Mouse (Mus musculus): ENCODE results near the gene Zdhhc5. TPM values are rescaled to one million over a fixed set of nuclear protein-coding genes. Genes with fewer than 3 reads are reported as not detected.
"Not testable (repeated sequence)": the region's sequence is repeated elsewhere in the genome, so short reads cannot be mapped to it uniquely, and the experiment has no call there.

Zdhhc5 gene
- total RNA-seq, 1 experiment: 39.0 TPM

DNA sequence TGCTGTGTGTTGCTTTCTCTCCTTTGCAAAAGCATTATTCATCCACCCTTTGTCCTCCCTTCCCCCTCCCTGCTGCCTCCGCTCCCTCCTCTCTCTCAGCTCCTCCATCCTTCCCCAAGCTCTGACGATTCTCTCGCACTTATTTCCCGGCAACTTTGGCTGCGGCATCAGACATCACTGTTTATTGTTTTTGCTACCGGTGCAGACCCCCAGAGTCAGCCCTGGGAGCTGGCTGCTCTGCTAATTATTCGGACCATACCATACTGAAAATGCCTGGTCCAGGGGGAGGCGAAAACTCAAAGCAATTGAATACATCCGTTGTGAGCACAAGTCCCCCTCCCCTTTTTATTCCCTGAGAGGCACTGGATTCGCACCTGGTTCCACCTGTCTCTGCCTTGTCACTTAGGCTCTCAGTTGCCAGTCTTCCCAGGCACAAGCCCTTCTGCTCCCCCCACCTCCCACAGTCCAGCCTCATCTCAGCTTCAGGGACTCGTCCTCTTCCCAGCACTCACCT is 19.4 kb upstream of the Zdhhc5 start:
- Histone ChIP-seq H3K9ac (ENCODE audit: insufficient read depth, low read depth, low read length, poor library complexity, severe bottlenecking) (peak overlapping the region; percentile 47; the same call in 1 of the 2 replicates), H3K27ac (ENCODE audit: insufficient read depth, low read depth, low read length, poor library complexity, severe bottlenecking) (no peak overlapping the region), H3K4me3 (ENCODE audit: insufficient read depth in 1 of 2, low read depth in 1 of 2, low read length in 2 of 2, poor library complexity in 1 of 2, severe bottlenecking in 1 of 2) (peak overlapping the region; percentile 47 to 61), H3K4me1 (ENCODE audit: control insufficient read depth in 2 of 2, insufficient read depth in 2 of 2, low read length in 2 of 2, poor library complexity in 1 of 2) (peaks cover 4 to 29% of the 10 kb centered on the region in 2 experiments; a peak in 3 of 4 replicates), H3K36me3 (ENCODE audit: control insufficient read depth, insufficient read depth, low read length, poor library complexity, severe bottlenecking) (no peaks in the 10 kb centered on the region), H3K9me3 (ENCODE audit: control insufficient read depth, insufficient read depth, low read depth, low read length) (no peaks in the 10 kb centered on the region)
- TF ChIP-seq ZC3H11A (IDR thresholded peaks at IDR 0.05; ENCODE audit: borderline replicate concordance, low read depth, low read length) (no peak), CHD2 (IDR thresholded peaks at IDR 0.05; ENCODE audit: low read depth, low read length) (no peak), MAFK (IDR thresholded peaks at IDR 0.05; ENCODE audit: insufficient read depth, low read depth, low read length) (no peak), HCFC1 (IDR thresholded peaks at IDR 0.05; ENCODE audit: borderline replicate concordance, insufficient read depth, low read length) (no peak), ZNF384 (IDR thresholded peaks at IDR 0.05; ENCODE audit: low read depth, low read length) (no peak)
- in situ Hi-C loops (cut with MboI; ENCODE audit: low sequenced_read_pairs in 2 of 2, unreplicated experiment in 2 of 2): no loop called here
- no peak for DNase-seq (ENCODE audit: low read depth, low spot score)

DNA sequence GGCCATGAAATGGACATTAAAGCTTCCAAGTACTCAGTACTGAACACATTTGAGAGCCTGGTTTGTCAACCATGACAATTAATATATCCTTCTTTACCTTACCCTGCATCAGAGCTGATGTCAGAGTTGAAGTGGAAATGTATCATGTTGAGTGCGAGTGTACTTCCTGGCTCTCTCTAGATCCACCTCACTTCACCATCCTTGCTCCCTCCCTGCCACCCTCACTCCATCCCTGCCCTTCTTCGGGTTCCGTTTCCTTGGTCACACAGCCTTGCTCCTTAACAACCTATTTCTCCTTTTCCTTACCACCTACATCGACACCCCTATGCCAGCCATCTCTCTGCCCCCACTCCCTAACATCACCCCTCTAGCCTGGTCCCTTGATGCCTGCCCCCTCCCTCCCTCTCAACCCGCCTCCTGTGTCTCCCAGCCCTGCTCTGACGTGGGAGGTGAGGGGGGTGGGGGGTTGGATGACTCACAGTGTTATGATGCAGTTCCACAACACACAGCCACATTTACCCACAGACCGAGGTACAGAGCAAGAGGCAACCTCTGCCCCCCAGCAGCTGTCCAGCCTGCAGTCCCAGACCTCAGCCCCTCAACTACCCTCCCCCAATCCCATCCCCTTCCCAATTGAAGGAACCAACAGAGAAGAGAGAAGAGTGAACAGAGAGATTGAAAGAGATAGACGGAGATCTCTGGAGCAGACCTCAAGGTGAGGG is 18.8 kb upstream of the Zdhhc5 start, which contains the start of gene Ypel4:
TSS of gene Ypel4 (plus strand) at position 480 of the 722 bp plus-strand sequence.
- no peak within 1 kb of the TSS; the same call in 1 of the 2 replicates for H3K27ac ChIP-seq (ENCODE audit: insufficient read depth, low read depth, low read length, poor library complexity, severe bottlenecking)
- no peak for DNase-seq (ENCODE audit: low read depth, low spot score)
- peak within 1 kb of the TSS; percentile 47 to 61 for H3K4me3 ChIP-seq (ENCODE audit: insufficient read depth in 1 of 2, low read depth in 1 of 2, low read length in 2 of 2, poor library complexity in 1 of 2, severe bottlenecking in 1 of 2)
- TF ChIP-seq CHD2 (IDR thresholded peaks at IDR 0.05; ENCODE audit: low read depth, low read length) (no peak), ZNF384 (IDR thresholded peaks at IDR 0.05; ENCODE audit: low read depth, low read length) (no peak), ZC3H11A (IDR thresholded peaks at IDR 0.05; ENCODE audit: borderline replicate concordance, low read depth, low read length) (no peak), MAFK (IDR thresholded peaks at IDR 0.05; ENCODE audit: insufficient read depth, low read depth, low read length) (no peak), HCFC1 (IDR thresholded peaks at IDR 0.05; ENCODE audit: borderline replicate concordance, insufficient read depth, low read length) (no peak)
- peak within 1 kb of the TSS; percentile 47; the same call in 1 of the 2 replicates for H3K9ac ChIP-seq (ENCODE audit: insufficient read depth, low read depth, low read length, poor library complexity, severe bottlenecking)
- H3K9me3 ChIP-seq (ENCODE audit: control insufficient read depth, insufficient read depth, low read depth, low read length): no peaks in the 10 kb centered on the region
- no peaks in the 10 kb centered on the region for H3K36me3 ChIP-seq (ENCODE audit: control insufficient read depth, insufficient read depth, low read length, poor library complexity, severe bottlenecking)
- H3K4me1 ChIP-seq (ENCODE audit: control insufficient read depth in 2 of 2, insufficient read depth in 2 of 2, low read length in 2 of 2, poor library complexity in 1 of 2): peaks cover 1 to 29% of the 10 kb centered on the region in 2 experiments; a peak in 3 of 4 replicates
- in situ Hi-C loops (cut with MboI; ENCODE audit: low sequenced_read_pairs in 2 of 2, unreplicated experiment in 2 of 2): no loop called here

DNA sequence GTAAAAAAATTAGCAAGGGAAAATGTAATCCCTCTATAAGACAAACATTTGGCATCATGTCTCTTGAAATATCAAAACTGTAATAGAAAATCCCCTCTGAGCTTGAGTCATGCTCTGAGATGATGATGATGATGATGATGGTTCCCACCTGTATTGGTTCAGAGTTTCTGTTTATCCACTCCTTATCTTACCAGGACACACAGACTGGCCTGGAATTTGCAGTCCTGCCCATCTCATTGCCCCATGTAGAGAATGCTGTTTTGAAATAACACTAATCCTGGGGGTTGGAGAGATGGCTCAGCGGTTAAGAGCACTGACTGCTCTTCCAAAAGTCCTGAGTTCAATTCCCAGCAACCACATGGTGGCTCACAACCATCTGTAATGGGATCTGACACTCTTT is 17.4 kb upstream of the Zdhhc5 start:
- in situ Hi-C loops (cut with MboI; ENCODE audit: low sequenced_read_pairs in 2 of 2, unreplicated experiment in 2 of 2): no loop called here
- Histone ChIP-seq H3K36me3 (ENCODE audit: control insufficient read depth, insufficient read depth, low read length, poor library complexity, severe bottlenecking) (no peaks in the 10 kb centered on the region), H3K4me1 (ENCODE audit: control insufficient read depth in 2 of 2, insufficient read depth in 2 of 2, low read length in 2 of 2, poor library complexity in 1 of 2) (peaks cover 3 to 25% of the 10 kb centered on the region in 2 experiments; a peak in 3 of 4 replicates), H3K9ac (ENCODE audit: insufficient read depth, low read depth, low read length, poor library complexity, severe bottlenecking) (no peak overlapping the region), H3K4me3 (ENCODE audit: insufficient read depth in 1 of 2, low read depth in 1 of 2, low read length in 2 of 2, poor library complexity in 1 of 2, severe bottlenecking in 1 of 2) (no peak overlapping the region), H3K9me3 (ENCODE audit: control insufficient read depth, insufficient read depth, low read depth, low read length) (no peaks in the 10 kb centered on the region), H3K27ac (ENCODE audit: insufficient read depth, low read depth, low read length, poor library complexity, severe bottlenecking) (no peak overlapping the region)
- no peak for DNase-seq (ENCODE audit: low read depth, low spot score)
- TF ChIP-seq CHD2 (IDR thresholded peaks at IDR 0.05; ENCODE audit: low read depth, low read length): no peak
- TF ChIP-seq MAFK (IDR thresholded peaks at IDR 0.05; ENCODE audit: insufficient read depth, low read depth, low read length): no peak
- TF ChIP-seq HCFC1 (IDR thresholded peaks at IDR 0.05; ENCODE audit: borderline replicate concordance, insufficient read depth, low read length): no peak
- TF ChIP-seq ZC3H11A (IDR thresholded peaks at IDR 0.05; ENCODE audit: borderline replicate concordance, low read depth, low read length): no peak
- TF ChIP-seq ZNF384 (IDR thresholded peaks at IDR 0.05; ENCODE audit: low read depth, low read length): no peak

DNA sequence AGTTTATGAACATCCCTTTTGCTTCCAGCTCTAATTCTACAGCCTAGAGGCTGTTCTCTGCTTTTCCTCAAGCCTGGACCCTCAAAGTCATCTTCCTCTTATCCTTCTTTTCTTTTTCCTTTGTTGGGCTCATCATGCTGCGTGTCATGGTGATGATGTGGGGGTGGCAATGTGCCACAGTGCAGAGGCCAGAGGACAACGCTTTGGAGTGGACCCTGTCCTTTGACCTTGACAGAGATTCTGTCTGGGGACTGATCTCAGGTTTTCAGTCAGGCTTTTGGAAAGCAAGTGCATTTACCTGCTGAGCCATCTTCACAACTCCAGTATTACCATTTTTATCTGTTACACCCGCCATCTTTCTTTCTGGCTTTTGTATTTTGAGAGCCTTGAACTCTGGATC is 16.2 kb upstream of the Zdhhc5 start:
- H3K4me3 ChIP-seq (ENCODE audit: insufficient read depth in 1 of 2, low read depth in 1 of 2, low read length in 2 of 2, poor library complexity in 1 of 2, severe bottlenecking in 1 of 2): no peak overlapping the region
- in situ Hi-C loops (cut with MboI; ENCODE audit: low sequenced_read_pairs in 2 of 2, unreplicated experiment in 2 of 2): no loop called here
- H3K27ac ChIP-seq (ENCODE audit: insufficient read depth, low read depth, low read length, poor library complexity, severe bottlenecking): no peak overlapping the region
- no peaks in the 10 kb centered on the region for H3K9me3 ChIP-seq (ENCODE audit: control insufficient read depth, insufficient read depth, low read depth, low read length)
- peaks cover 3 to 15% of the 10 kb centered on the region in 2 experiments; a peak in 2 of 4 replicates for H3K4me1 ChIP-seq (ENCODE audit: control insufficient read depth in 2 of 2, insufficient read depth in 2 of 2, low read length in 2 of 2, poor library complexity in 1 of 2)
- no peaks in the 10 kb centered on the region for H3K36me3 ChIP-seq (ENCODE audit: control insufficient read depth, insufficient read depth, low read length, poor library complexity, severe bottlenecking)
- H3K9ac ChIP-seq (ENCODE audit: insufficient read depth, low read depth, low read length, poor library complexity, severe bottlenecking): no peak overlapping the region
- TF ChIP-seq CHD2 (IDR thresholded peaks at IDR 0.05; ENCODE audit: low read depth, low read length) (no peak), MAFK (IDR thresholded peaks at IDR 0.05; ENCODE audit: insufficient read depth, low read depth, low read length) (no peak), HCFC1 (IDR thresholded peaks at IDR 0.05; ENCODE audit: borderline replicate concordance, insufficient read depth, low read length) (no peak), ZNF384 (IDR thresholded peaks at IDR 0.05; ENCODE audit: low read depth, low read length) (no peak), ZC3H11A (IDR thresholded peaks at IDR 0.05; ENCODE audit: borderline replicate concordance, low read depth, low read length) (no peak)
- DNase-seq (ENCODE audit: low read depth, low spot score): no peak

DNA sequence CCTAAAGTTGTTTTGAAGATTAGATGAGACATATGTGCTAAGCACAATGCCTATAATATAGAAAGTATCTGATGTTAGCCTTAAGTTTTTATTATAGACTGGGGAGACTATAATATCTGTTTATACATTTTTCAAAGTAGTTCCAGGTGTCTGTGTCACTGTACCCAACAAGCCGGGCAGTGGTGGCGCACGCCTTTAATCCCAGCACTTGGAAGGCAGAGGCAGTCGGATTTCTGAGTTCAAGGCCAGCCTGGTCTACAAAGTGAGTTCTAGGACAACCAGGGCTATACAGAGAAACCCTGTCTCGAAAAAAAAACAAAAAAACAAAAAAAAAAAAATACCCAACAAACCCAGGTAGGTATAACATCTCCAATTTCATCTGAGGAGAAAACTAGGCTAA is 13.2 kb upstream of the Zdhhc5 start:
- Histone ChIP-seq H3K36me3 (ENCODE audit: control insufficient read depth, insufficient read depth, low read length, poor library complexity, severe bottlenecking) (peaks cover 13% of the 10 kb centered on the region), H3K4me3 (ENCODE audit: insufficient read depth in 1 of 2, low read depth in 1 of 2, low read length in 2 of 2, poor library complexity in 1 of 2, severe bottlenecking in 1 of 2) (0 out of 4 replicates have a peak overlapping the region, but pooled peaks of 1 of the 2 experiments have one; percentile 87)
- DNase-seq (ENCODE audit: low read depth, low spot score); H3K27ac ChIP-seq (ENCODE audit: insufficient read depth, low read depth, low read length, poor library complexity, severe bottlenecking); in situ Hi-C loops (cut with MboI; ENCODE audit: low sequenced_read_pairs in 2 of 2, unreplicated experiment in 2 of 2); H3K9me3 ChIP-seq (ENCODE audit: control insufficient read depth, insufficient read depth, low read depth, low read length); H3K9ac ChIP-seq (ENCODE audit: insufficient read depth, low read depth, low read length, poor library complexity, severe bottlenecking); H3K4me1 ChIP-seq (ENCODE audit: control insufficient read depth in 2 of 2, insufficient read depth in 2 of 2, low read length in 2 of 2, poor library complexity in 1 of 2): not testable (repeated sequence)
